Mouse (Mus musculus) cerebellum, postnatal 4 days (tissue): ENCODE measurements at regions not wholly inside any gene's neighbourhood (a gene's known extent, or its start where the extent isn't known, plus 50 kb on each side); places are given as distances from the start of the nearest gene placed in this dataset.

Experiments used
- DNase-seq, 2 experiments: peaks; one replicate each; pipeline ENCODE4 v3.0.0; 2022; ENCODE audit warnings: low spot score in 2 of 2, mixed read lengths in 1 of 2

GRCm38 (mm10) chr16:27878499-27878898, 489.8 kb downstream of the Ccdc50 start:
- DNase-seq, result no peak

DNA sequence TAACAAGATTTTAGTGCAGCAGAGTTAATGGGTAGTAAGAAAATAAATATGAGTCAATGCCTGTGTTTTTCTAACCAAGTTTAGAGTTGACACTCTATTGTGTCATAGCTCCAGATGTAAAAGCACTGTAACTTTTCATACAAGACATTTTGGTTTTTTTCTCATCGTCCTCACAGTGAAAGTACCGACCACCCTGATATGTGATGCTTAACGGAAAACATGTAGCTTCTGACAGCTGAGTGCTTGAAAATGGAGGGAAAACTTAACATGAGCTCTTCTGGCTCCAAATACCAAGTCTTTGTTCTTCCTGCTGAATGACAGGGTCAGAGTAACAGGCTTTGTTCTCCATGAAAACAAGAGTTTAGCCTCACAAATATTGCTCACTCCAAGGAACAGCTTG, 490.3 kb downstream of the Ccdc50 start:
- DNase-seq, result no peak

DNA sequence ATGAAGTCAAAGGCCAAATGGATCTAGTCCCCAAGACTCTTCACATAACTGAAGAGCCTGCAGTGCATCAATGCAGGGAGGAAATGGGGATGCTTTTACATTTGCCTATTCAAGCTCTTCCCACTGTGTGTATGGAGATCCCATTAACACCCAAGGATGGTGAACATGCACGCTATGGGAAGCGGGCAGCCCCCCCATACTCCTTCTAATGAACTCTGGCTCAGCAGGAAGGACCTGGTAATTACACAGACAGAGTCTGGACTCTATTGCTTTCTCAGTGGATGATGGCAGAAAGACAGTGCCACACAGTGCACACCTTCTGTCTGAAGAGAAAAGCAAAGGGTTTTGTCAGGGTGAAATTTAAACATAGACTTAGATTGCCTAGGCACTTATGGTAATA, 495.7 kb downstream of the Ccdc50 start:
- no peak for DNase-seq

- DNase-seq, result no peak
Observed at GRCm38 (mm10) chr16:27906036-27906435, 517.4 kb downstream of the Ccdc50 start.

DNA sequence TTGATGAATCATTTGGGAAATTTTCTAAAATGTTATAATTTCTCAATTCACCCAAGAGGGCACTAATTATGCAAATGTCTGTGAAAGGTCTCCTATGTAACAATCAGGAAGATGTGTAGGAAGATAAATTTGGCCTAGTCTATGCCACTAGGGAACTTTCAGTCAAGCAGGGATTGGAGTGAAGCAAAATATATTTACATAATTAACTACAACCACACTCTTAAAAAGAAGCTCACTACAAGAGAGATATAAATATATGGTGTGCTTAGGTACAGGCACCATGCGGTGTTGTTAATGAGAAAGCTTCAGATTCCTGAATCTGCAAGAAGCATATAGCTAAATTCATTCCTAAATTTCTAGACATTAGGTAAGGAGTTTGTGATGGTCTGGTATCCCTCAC, 526.8 kb downstream of the Ccdc50 start:
- no peak for DNase-seq

GRCm38 (mm10) chr16:27925528-27926360, 537.1 kb downstream of the Ccdc50 start:
- no peak for DNase-seq

DNA sequence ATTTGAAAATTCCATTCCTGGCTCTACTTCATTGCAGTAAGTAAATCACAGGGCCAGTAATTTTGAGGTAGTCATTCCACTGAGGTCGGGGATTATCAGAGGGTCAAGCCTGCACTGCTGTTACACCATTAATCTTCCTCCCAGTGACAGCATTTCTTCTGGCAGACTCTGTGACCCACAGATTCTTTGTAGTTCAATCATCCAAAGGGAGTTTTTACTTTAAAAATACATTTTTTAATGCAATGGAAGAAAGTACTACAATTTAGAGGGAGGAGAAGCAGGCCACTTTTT, 537.6 kb downstream of the Ccdc50 start:
- no peak for DNase-seq

DNA sequence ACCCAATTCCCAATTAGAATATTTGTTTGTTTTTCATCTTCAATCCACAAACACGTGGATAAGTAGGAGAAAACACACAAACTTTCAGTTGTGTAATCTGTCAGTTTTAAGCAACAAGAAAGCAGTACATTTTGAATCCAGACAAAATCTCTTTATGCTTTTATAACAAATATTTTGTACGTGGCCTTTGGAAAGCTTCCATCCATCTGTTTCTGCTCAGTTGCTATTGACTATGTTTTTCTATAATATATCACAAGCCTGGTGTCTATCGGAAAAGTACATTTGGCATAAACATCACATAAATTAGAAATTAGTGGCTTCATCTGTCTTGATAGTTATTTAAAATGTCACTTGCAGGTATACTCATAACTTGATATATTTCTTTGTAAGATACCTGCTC, 560.6 kb downstream of the Ccdc50 start:
- DNase-seq, result no peak

- DNase-seq, result no peak
Observed at GRCm38 (mm10) chr16:27949811-27950210, 561.1 kb downstream of the Ccdc50 start.

DNA sequence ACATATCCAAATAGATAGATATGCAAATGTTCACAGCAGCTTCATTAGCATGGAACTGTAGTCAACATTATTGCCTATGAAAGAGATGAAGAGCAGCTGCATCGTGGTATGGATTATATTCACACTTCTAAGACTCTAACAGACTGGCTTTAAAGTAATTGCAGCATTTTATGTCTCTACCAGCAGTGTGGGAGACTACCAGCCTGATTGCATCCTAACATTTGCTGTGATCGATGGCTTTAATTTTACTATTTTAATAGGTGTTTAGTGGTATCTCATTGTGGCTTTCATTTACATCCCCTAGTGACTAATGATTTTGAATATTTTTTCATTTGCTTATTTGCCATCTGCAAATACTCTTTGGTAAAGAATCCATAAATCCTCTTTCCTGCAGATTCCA, 574.1 kb downstream of the Ccdc50 start:
- no peak for DNase-seq

GRCm38 (mm10) chr16:27978730-27979440, 590.2 kb downstream of the Ccdc50 start:
- DNase-seq, result no peak

DNA sequence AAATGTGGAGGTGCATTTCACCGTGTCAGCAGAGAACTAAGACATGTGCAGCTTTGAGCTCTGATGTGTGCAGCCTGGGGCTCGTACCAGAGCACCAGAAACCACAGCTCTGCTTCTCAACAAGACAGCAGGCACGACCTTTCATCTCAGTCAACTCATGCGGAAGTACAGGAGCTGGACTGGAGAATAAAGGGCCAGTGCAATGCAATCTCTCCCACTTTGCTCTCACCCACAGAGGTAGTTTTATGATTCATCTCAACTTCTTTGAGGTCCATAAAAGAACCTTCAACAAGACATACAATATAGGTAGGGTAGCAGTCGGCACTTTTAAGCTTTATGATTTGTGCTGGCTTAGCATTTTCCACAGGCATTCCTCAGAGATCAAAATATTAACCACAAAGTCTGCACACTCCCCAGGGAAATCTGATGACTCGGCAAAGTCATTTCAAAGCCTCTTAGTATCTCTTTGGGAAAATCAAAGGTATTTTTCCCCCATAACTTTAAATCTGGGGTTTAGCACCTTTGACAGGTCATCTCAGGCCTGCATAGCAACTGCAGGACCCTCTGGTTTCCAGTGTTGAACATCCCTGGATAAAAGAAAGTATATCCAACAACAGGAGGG, 626.7 kb downstream of the Ccdc50 start:
- no peak for DNase-seq

- DNase-seq, result no peak
Observed at GRCm38 (mm10) chr16:28018311-28018710, 629.6 kb downstream of the Ccdc50 start.

- DNase-seq, result no peak
Observed at GRCm38 (mm10) chr16:28038954-28039353, 650.3 kb downstream of the Ccdc50 start.

DNA sequence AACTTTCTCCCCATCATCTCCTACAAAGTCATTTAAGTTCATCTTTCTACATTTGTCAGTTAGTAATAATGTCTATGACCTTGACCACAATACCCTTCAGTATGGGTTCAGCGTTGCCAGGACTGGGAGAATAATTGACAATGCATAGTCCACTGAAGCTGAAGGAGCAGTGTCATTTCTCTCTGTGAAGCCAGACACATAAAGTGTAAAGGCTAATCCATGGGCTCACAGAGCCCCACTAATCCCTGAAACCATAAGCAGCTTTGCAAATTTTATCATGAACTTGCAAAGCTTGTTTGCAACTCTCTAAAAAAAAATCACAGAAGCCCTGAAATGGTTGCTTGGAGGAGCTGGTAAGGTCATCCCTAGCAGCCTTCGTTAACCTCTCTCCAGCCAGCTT, 654.4 kb downstream of the Ccdc50 start:
- no peak for DNase-seq

DNA sequence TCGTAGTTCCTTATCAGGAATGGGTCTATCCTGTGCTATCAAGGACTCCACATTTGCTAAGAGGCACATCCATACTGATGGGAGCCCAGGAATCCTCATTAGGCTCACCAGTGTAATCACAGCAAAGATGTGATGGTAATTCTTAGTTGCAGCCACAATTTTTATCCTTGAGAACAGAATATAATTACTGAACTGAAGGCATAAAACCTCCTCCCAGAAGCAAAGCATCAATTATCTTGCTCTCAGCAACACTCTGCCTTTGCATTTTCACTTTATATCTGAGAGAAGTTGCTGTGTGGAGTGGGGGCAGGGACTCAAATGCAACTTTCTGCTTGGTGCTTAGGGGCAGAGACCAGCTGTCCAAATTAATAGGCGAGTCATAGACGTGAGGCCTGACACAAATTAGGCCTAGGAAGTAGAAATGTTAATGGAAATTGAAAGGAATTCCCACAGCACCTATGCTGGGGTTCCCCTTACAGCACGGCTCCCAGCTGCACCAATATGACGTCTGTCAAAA, 676.2 kb downstream of the Ccdc50 start:
- no peak for DNase-seq

- DNase-seq, result no peak
Observed at GRCm38 (mm10) chr16:28082891-28083649, 669.8 kb downstream of the Fgf12 start.

DNA sequence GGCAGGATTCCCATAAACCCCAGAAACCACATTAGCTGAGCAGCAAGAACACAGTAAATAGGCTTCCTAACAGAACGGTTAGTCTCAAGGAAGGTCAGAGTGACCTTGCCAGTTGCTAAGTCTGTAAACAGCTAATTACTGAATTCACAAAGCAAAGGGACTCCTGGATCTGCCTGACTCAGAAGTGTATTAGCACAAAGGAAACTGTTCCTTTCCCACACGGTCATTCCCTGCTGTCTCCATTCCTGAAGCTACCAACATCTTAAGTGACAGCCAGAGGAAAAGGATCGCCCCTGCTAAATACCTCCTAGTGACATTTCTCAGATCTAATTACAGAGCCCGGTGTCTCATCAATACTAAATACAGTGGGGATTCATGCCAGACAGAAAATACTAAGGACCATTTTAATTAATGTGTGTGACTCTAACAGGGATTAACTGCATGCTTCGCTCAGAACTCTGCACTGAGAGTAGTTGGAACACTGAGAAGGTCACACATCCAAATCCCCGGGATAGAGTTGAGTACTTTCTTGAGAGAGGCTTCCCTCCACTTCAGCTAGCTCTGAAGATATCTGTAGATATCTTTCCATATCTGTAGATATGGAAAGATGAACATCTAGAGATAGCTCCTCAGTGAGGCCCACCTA, 663.3 kb downstream of the Fgf12 start:
- no peak for DNase-seq

DNA sequence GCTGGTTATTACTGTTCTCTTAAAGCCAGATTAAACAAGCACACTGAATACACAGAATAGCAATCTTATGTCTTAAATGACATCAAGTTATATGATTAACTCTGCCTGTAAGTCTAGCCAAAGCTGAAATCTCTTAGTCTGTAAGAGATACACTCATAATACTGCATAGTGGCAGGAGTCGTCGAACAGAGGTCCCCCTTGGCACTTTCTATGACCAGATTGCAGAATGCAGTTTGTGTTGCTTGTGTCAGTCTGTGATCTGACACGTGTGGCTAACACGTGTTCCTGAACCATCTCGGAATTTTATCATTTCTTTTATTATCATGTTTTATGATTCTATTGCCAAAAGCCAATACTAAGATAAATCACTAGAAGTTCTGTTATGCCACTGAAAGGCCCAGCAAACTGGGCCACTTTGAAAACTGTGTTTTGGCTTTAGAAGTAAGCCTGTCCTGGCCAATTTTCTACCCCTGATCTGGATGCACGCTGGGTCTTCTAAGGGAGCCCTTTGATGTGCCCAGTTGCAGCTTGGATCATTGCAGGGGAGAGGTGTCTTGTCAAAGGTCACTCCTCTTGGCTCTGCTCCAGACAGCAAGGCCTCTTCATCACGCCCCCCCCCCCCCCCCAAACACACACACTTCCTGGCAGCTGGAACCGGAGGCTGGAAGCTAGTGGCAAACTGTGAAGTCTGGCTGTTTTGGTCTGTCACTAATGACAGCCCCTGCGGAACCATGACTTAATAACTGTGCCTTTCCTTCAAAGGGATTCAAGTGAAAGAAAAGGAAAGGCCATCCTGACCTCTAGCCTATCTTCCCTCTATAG, 648.4 kb downstream of the Fgf12 start:
- DNase-seq, result peak in 1 of 2 experiments; percentile 20

DNA sequence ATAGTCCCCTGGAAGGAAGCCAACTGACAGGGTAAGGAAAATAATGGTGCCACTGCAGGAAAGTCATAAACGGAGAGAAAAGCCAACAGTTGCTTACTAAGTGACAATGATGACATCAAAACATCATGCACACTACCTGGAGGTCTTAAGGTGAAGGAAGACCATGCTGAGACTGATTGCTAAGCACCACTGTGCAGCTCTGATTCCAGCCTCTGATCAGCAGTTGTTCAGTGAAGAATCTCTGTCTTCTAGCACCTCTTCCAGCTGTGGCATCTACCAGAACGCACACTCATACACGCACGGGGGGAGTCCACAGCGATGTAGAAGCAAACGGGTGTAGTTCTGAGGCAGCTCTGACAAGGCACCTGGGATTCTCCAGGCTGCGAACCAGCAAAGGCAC, 647.8 kb downstream of the Fgf12 start:
- no peak for DNase-seq

- no peak for DNase-seq
Observed at GRCm38 (mm10) chr16:28105866-28106265, 647.0 kb downstream of the Fgf12 start.
